Mouse (Mus musculus): ENCODE results near the gene Nup210.
A peak's percentile ranks its signal among the peaks of the same experiment; 100 is the strongest.

The Nup210 gene

DNA sequence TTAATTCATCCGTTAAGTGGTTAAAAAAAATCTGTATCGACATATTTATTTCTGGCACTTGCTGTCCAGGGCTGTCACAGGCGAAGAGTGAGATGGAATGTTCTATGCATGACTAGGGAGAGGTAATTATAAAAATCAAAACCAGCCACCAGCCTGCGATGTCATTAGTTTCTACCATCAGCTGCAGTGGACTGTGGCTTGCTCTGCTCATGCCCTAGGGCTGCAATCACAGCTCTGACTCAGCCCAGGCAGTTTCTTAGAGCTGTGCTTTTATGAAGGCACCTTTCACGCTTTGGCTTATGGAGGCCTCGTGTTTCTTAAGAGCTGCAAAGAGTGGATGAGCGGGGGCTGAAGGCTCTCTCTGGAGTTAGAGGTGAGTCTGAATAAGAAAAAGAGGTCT, 95.8 kb downstream of the Nup210 start:
- DNase-seq (ENCODE audit: low spot score): no peak

DNA sequence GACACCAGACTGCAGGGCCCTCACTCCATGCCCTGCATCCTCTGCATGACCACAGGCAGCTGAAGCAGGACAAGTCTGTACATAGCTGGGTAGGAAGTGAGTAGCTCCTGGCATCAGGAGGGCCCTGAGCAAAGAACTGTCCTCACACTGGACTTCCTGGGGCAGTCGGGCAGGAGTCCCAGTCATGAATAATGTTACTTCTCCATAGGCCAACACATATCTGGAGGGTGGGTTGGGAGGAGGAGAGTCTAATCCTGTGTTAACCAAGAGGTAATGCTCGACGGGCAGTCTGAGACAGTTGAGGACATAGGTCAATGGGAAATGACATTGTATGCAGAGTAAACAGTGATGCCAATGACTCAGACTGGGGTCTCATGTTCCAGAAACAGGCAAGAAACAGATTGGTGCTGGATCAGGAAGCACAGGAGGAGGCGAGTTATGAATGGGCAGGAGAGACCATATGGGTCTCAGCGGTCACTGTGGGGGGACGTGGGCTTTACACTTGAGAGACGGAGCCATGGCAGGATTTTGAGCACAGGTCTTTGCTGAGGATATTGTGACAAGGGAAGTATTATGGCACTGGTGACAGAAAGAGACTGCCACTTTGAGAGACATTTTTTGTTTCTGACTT, 99.9 kb downstream of the Nup210 start:
- no peak for DNase-seq (ENCODE audit: low spot score)

DNA sequence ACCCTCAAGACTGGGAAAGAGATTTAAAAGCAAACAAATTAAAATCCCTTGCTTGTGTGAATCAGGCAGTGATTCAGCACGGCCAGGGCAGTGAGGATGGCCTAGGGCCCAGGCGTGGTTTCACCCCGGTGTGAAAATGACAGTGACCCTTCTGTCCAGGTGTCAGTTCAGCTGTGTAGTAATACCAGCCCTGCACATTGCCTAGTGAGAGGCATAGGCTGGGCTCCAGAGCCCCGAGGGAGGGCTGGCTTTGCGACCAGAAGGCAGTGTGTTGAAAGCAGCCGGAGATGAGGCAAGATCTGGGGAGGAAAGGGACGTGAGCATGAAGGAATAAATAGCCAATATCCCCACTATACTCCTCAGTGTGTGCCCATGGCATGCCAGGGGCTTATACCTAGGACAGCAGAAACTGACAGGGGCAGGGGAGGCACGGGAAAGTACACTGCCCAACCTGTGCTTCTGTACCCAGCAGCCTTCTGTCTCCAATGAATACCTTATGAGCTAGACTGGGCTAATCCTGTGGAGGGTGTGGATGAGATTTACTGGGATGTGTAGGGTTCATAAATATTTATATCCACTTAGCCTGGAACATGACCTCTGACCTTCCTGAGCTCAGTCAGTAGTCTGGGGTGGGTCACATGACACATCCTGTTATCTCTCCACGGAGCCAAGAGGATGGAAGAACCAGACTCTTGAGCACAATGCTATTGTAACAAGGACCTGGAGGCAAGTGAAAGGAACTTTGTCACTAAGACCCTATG, 102.3 kb downstream of the Nup210 start:
- DNase-seq (ENCODE audit: low spot score): no peak

DNA sequence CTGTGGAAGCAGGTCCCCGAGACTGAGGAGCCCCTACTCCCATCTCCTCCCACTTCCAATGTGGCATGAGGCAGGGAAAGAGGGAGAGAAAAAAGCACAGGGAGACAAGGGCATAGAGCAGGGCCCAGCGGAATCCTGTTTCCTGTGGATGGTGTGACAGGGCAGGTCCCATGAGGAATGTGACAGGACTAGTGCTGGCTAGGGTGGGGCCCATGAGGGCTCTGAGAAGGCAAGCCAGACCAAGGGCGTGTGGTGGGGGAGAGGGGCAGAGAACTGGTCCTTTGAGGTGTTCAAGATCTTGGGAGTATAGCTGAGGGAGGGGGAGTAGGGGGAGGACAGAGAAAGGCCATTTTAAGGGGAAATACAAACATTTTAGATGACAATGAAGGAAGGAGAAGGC, 104.2 kb downstream of the Nup210 start:
- no peak for DNase-seq (ENCODE audit: low spot score)

DNA sequence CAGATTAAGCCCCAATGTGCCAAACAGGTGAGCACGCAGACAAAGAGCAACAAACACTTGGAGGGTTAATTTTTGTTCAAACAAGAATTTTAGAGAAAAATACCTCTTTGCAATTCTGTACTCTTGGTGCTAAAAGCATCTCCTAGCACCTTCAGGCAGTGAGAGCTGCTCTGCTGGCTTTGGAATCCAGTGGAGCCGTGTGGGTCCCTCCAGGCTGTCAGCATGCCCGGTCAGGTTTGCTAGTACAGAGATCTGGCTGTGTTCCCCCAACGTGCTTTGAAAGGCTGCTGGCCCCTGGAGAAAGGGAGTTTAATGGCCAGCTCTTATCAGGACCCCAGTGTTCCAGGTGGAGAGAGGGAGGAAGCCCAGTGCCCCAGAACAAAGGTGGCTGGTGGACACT, 105.1 kb downstream of the Nup210 start:
- DNase-seq (ENCODE audit: low spot score): no peak

GRCm38 (mm10) chr6:91008284-91008830, 108.3 kb downstream of the Nup210 start:
- no peak for DNase-seq (ENCODE audit: low spot score)

DNA sequence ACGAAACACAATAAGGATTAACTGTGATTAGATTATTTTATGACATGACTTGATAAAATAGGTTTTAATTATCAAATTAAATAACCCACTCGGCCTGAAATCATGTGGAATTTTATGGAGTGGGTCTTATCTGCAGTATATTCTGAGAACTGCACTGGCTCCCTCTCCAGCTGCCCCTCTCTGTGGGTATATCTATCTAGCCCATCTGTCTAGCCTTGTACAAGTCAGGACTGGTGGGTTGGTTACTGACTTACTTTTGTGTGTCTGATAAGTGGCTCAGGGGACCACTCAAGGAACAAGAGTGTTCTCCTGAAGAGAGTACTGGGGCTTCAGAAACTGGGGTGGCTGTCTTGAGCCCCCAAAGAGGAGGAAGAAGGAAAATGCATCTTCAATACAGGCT, 109.4 kb downstream of the Nup210 start:
- DNase-seq (ENCODE audit: low spot score): no peak

DNA sequence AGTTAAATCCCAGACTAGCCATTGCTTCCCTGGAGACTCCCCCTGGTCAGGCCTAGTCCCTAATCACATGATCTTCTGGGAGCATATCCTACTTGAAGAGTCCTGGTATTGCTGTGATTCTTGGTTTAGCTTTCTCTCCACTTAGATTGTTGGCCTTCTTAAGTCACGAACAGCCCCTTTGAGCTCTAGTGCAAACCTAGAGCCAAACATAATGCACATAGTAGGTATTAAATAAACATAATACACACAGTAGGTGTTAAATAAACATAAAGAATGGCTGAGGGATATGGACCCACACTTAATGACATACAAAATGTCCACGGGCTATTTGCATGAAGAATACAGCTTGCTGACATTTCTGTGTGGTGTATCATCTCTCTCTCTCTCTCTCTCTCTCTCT, 112.5 kb downstream of the Nup210 start:
- no peak for DNase-seq (ENCODE audit: low spot score)

DNA sequence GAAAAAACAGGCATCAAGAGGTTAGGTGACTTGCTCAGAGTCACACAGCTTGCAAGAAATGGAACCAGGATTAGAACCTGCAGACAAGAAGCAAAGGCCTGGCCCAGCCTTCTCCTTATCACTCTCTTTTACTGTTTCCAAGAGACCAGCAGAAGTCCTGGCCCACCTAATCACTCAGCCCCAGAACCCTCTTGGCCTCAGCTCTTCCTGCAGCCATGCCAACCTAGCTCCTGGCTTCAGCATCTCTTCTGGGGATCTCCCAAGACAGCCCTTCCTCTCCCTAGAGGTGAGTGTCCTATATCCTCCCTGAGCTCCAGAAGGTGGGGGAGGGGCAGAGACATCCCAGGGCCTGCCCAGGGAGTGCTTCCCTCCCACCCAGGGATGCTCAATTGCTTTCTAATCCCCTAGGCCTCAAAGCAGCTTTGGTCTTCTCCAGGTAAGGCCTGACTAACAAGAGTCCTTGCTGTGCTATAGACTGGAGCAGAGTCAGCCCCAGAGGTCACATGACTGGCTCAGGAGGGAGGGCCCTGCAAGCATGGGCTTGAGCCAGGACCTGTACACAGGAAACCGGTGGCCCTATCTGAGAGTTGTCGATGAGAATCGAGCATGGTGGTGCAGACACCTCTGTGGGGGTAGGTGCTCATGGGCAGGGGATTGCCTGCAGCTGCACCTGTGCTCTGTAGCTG, 113.2 kb downstream of the Nup210 start:
- peak; percentile 22 for DNase-seq (ENCODE audit: low spot score)

DNA sequence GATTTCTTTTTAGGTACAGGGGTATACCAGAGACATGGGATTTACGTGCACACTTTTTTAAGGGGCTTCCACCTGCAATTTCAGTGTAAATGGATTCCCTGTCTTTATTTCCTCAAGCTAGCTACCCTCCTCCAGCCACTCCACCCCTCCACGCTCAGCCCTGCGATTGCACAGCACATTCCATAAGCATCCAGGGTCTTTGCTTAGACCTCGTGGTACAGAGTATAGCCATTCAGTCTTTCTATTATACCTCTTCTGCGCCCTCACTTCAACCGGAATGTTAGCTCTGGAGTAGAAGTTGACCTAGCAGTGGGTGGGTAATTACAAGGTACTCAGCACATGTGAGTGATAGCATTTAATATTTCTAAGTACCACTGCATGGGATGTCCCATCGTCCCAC, 115.1 kb downstream of the Nup210 start:
- no peak for DNase-seq (ENCODE audit: low spot score)

- DNase-seq (ENCODE audit: low spot score): peak; percentile 61
These were observed 115.7 kb downstream of the Nup210 start for GRCm38 (mm10) chr6:91000819-91001525.

DNA sequence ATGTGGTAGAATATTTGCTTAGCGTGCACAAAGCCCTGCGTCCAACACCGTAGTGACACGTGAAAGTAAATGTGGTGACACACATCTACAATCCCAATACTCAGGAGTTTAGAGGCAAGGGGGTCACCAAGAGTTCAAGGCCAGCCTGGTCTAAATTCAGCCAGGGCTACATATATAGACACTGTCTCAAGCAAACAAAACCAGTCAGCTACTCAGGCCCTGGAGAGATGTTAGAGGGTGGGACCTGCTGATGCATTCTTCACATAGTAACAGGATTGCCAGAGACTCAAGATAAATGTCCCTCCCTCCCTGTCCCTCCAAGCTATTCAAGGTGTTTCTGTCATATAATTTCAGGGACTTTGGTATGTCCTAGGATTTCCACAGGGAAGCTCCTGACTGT, 117.5 kb downstream of the Nup210 start:
- no peak for DNase-seq (ENCODE audit: low spot score)

DNA sequence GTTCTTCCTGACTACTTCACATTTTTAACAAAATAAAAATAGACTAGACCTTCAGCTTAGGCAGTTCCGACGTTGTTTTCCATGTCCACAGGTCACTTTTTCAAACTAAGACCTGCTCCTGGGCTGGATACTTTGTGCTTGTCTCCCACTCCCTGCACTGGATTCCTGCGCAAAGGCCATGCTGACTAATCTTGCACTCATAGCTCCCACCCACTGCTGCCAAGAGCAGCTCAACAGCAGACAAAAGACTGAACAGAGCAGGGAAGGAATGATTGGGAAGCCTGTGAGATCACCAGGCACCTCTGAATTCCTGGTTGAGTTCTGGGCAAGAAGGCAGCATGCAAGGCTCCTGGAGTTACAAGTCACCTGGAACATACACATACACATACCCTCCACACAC, 119.6 kb downstream of the Nup210 start:
- DNase-seq (ENCODE audit: low spot score): no peak

DNA sequence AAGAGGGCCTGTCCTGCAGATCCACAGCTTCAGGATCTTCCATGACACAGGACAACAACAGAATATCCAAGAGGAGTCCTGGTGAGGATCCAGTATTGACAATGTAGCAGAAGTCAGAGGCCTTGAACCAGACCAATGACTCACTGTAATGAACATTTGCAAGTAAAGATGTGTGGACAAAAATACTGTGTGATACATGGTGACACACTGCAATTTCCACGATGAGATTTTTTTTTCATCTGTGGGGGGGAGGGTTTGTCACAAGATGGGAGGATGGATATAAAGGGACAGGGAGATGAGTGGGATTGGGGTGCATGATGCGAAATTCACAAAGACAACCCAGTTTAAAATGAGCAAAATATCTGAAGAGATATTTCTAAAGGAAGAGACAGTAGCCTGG, 120.4 kb downstream of the Nup210 start:
- DNase-seq (ENCODE audit: low spot score): no peak

DNA sequence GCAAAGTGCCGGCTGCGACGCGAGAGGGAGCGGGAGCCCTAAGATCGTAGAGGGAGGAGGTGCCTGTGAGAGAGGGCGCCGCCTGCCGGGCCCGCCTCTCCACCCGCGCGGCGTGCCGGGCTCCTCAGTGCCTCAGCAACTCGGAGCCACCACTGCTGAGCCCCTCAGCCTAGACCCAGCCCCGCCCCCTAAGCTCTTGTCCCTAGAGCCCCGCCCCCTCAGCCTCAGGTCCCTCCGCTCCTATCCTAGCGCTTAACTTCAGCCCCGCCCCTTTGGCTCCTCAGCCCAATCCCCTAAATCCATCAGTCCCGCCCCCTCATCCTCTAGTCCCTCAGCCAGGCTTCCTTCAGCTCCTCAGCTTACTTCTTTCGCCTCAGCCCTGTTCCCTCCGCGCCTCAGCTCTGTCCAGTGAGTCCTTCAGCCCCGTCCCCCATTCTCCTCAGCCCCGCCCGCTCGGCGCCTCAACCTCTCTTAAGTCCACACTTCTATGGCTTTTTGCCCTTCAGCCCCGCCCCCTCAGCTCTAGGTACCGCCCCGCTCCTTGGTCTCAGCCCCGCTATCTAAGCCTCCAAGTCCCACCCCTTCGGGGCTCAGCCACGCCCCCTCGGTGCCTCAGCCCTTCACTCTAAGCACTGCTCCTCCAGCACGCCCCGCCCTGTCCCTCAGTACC, 127.8 kb downstream of the Nup210 start, which contains the start of gene Iqsec1:
Iqsec1 (minus strand) TSS at position 38 of the 670 bp plus-strand sequence.
- peak; percentile 89 for DNase-seq (ENCODE audit: low spot score)

GRCm38 (mm10) chr6:90988299-90988625, 128.4 kb downstream of the Nup210 start:
- peak; percentile 52 for DNase-seq (ENCODE audit: low spot score)

DNA sequence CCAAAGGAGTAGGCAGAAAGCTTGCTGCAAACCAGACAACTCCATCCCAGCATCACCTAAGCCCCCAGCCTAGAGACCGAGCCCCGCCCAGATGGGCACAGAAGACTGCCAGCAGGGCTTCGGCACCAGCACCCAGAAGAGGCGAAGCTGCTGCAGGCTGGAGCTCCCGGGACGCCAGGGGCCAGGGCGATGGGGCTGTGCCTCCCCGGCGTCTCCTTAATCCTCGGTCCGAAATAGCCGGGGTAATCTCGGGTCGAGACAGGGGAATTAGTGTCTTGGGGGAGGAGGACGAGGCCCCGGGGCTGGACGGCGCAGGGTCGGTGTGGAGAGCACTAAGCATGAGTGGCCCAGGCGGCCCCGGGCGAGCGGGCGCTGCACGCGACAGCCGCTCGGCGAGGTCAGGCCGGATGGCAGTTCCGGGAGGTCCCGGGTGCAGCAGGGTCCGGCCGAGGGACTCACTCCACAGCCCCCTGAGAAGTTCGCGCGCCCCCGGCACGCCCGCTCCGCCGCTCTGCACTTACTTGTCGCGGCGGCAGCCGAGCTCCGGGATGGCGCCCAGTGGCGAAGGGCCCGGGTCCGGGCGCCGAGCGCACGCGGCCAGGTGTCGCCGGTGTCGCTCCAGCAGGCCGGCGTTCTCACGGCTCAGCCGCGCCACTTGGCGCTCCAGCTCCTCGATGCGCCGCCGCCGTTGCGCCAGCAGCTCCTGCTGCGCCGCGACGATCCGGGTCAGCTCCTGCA, 128.9 kb downstream of the Nup210 start:
- DNase-seq (ENCODE audit: low spot score): peak; percentile 44

DNA sequence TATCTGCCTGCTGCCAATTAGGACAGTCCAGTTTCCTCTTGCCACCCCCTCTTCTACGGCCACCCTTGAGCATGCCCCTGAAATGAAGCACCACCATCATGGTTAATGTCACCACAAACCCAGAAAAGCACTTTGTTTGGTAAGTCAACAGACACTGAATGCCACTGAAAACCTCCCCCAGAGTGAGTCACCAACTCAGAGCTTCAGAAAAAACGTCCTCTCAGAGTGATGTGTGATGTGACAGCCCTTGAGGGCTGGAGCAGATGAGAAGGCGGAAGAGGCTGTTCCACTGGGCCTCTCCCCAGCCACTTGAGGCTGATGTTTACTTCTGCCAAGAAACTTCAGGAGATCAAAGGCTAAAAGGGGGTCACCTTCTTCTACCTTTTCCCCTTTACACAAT, 132.5 kb downstream of the Nup210 start:
- no peak for DNase-seq (ENCODE audit: low spot score)

DNA sequence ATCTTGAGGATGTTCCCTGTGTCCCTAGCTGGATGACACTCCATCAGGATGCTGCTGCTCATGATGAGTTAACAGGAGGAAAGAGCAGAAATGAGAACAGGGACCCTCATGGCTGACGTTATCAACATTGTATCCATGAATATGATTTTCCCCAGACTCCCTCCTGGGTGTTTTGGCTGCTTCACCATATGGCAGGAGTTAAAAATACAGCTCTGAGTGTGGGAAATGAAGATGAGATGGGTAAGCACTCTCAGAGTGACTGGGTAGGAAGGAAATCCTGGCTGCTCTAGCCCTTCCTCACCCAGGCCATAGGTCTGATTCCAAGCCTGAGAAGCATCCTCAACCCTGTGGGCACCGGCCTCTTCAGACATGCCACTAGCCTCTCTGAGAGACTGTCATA, 142.3 kb downstream of the Nup210 start:
- DNase-seq (ENCODE audit: low spot score): no peak

GRCm38 (mm10) chr6:90969341-90969871, 147.2 kb downstream of the Nup210 start:
- peak; percentile 34 for DNase-seq (ENCODE audit: low spot score)
